Mouse (Mus musculus): Measurements from ENCODE around the gene Gm36028.

DNA sequence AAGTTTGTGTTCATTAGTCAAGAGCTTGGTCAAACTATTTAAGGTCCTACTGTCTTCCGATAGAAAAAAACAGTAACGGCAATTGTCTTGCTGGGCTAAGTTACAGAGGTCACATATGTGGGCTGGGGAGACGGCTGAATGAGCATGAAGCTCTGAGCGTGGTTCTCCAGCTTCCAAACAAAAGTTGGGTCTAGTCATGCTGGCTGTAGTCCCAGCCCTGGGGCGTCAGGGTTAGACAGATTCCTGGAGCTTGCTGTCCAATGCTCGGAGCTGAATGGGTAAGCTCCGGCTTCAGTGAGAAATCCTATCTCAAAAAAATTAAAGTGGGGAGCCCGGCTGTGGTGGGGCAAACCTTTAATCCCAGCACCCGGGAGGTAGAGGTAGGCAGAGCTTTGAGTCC, 7.7 kb downstream of the Gm36028 start:
- TF ChIP-seq CTCF (IDR thresholded peaks at IDR 0.05; ENCODE audit: borderline replicate concordance, insufficient read depth, low read depth, low read length): no peak
- TF ChIP-seq POLR2A (IDR thresholded peaks at IDR 0.05; ENCODE audit: borderline replicate concordance, insufficient read depth, low read length): no peak
